Mouse (Mus musculus): ENCODE measurements around the gene Fam129a. TPM values are rescaled to one million over a fixed set of nuclear protein-coding genes. Genes with fewer than 3 reads are reported as not detected.

Fam129a gene
- total RNA-seq, 2 experiments from 2014 or later, result 37.7 to 39.9 TPM

- DNase-seq, result no peak
Observed at GRCm38 (mm10) chr1:151627141-151627540, 56.2 kb downstream of the Fam129a start.

- no peak for DNase-seq
Observed at GRCm38 (mm10) chr1:151629591-151630250, 58.7 kb downstream of the Fam129a start.

- no peak for DNase-seq
Observed at GRCm38 (mm10) chr1:151630251-151630628, 59.3 kb downstream of the Fam129a start.

- DNase-seq, result no peak
Observed at GRCm38 (mm10) chr1:151631061-151631460, 60.1 kb downstream of the Fam129a start.

GRCm38 (mm10) chr1:151631703-151632294, 60.8 kb downstream of the Fam129a start:
- DNase-seq, result peak; percentile 48

- DNase-seq, result no peak
Observed at GRCm38 (mm10) chr1:151632567-151633356, 61.8 kb downstream of the Fam129a start.

- DNase-seq, result no peak
Observed at GRCm38 (mm10) chr1:151636637-151637036, 65.7 kb downstream of the Fam129a start.

GRCm38 (mm10) chr1:151637351-151637922, 66.5 kb downstream of the Fam129a start:
- DNase-seq, result no peak

- peak; percentile 25 for DNase-seq
Observed at GRCm38 (mm10) chr1:151638357-151638756, 67.4 kb downstream of the Fam129a start.

GRCm38 (mm10) chr1:151638770-151639169, 67.8 kb downstream of the Fam129a start:
- DNase-seq, result no peak

GRCm38 (mm10) chr1:151646380-151646779, 75.4 kb downstream of the Fam129a start:
- no peak for DNase-seq

GRCm38 (mm10) chr1:151648099-151648498, 77.1 kb downstream of the Fam129a start:
- no peak for DNase-seq

GRCm38 (mm10) chr1:151657042-151657605, 86.1 kb downstream of the Fam129a start:
- no peak for DNase-seq

- DNase-seq, result no peak
Observed at GRCm38 (mm10) chr1:151658291-151658830, 87.4 kb downstream of the Fam129a start.

GRCm38 (mm10) chr1:151659636-151660035, 88.7 kb downstream of the Fam129a start:
- DNase-seq, result no peak

- no peak for DNase-seq
Observed at GRCm38 (mm10) chr1:151660251-151660650, 89.3 kb downstream of the Fam129a start.

- no peak for DNase-seq
Observed at GRCm38 (mm10) chr1:151660883-151661282, 89.9 kb downstream of the Fam129a start.

- no peak for DNase-seq
Observed at GRCm38 (mm10) chr1:151661684-151662439, 90.9 kb downstream of the Fam129a start.

GRCm38 (mm10) chr1:151662958-151663357, 92.0 kb downstream of the Fam129a start:
- no peak for DNase-seq

GRCm38 (mm10) chr1:151664384-151664783, 93.4 kb downstream of the Fam129a start:
- no peak for DNase-seq

GRCm38 (mm10) chr1:151664837-151665431, 93.9 kb downstream of the Fam129a start:
- no peak for DNase-seq

Data from heart, postnatal 4 days (tissue).